Mouse (Mus musculus): Measurements from ENCODE around the gene Fcrlb. TPM values are rescaled to one million over a fixed set of nuclear protein-coding genes. Genes with fewer than 3 reads are reported as not detected.

Fcrlb gene
- polyA plus RNA-seq, 1 experiment from 2014 or later = 0.22 TPM

DNA sequence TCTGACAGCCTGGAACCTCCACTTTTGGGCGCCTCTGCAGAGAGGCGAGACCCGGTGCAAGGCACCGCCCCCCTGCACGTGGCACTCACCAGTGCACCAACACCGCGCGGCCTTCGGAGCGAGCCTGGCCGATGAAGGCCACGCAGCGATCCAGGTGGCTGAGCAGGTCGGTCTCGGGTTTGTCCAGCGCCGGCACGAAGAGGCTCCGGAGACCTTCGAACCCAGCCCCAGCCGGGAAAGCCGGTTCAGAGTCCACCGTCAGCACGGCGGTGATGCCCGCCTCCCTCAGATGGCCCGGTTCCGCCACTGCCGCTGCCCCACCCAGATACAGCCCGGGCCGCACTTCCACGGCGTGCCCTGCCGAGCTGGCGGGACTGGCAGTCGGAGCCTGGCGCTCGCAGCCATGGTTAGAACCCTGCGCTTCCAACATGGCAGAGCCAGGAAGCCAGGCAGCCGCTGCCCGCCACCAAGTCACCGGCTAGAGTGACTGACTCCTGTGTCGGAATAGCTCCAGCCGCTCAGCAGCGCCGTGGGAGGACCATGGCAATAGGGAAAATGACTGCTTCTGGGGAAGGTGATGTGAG, 27.7 kb downstream of the Fcrlb start, which contains the start of the genes Gm26620 and Dusp12:
Gene Gm26620, plus strand, starts transcription at position 88 of the 584 bp plus-strand sequence.
Gene Dusp12, minus strand, starts transcription at position 563 of the 584 bp plus-strand sequence.
- Histone ChIP-seq H3K4me1 (peaks cover 18% of the 10 kb centered on the region), H3K36me3 (peaks cover 7% of the 10 kb centered on the region), H3K4me2 (replicated peaks) (peak within 1 kb of the TSS; percentile 59), H3K27ac (replicated peaks) (peak within 1 kb of the TSS; percentile 86), H3K27me3 (no peaks in the 10 kb centered on the region), H3K9ac (replicated peaks) (peak within 1 kb of the TSS; percentile 94), H3K9me3 (no peaks in the 10 kb centered on the region), H3K4me3 (peak within 1 kb of the TSS; percentile 92)
- under 1% methylated on average over 46 of the region's 46 CpGs for WGBS
- ATAC-seq (replicated peaks) = peak; percentile 97

- Histone ChIP-seq H3K4me2 (replicated peaks) (peak overlapping the region; percentile 59), H3K4me1 (peaks cover 18% of the 10 kb centered on the region), H3K27me3 (no peaks in the 10 kb centered on the region), H3K9ac (replicated peaks) (peak overlapping the region; percentile 94), H3K4me3 (peak overlapping the region; percentile 92), H3K36me3 (peaks cover 11% of the 10 kb centered on the region), H3K27ac (replicated peaks) (no peak overlapping the region), H3K9me3 (no peaks in the 10 kb centered on the region)
- ATAC-seq (replicated peaks) = peak; percentile 18; the same call in 1 of the 2 replicates
- 28% methylated on average over 8 of the region's 8 CpGs for WGBS
These were observed 28.4 kb downstream of the Fcrlb start for GRCm38 (mm10) chr1:170884390-170884789.

DNA sequence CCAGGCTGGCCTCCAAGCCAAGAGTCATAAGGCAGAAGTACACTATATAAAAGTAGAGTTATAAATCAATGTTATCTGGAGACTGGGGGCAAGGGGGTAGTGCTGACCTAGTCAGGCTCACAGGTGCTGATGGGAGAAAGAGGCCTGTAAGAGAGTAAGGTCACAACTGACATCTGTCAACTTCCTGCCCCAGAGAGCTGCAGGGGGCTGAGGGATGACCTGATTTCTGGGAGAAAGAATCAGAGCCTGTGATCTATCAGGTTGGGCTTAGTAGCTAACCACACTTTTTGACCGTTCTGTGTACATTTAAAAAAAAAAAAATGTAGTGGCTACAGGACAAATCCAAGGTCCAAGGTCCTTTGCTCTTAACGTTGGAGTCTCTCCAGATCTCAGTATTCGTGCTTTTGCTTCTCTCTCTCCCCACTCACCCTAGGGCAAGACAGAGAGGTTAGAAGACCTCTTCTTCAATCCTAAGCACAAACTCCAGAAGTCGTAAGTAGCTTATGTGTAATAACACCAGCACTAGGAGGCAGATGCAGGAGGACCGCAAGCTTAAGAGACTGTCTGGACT, 29.7 kb downstream of the Fcrlb start:
- H3K9ac ChIP-seq (replicated peaks) = no peak overlapping the region
- WGBS = 92% methylated on average over 5 of the region's 5 CpGs
- peaks cover 16% of the 10 kb centered on the region for H3K36me3 ChIP-seq
- H3K4me3 ChIP-seq = no peak overlapping the region
- H3K9me3 ChIP-seq = no peaks in the 10 kb centered on the region
- H3K4me2 ChIP-seq (replicated peaks) = no peak overlapping the region
- H3K27ac ChIP-seq (replicated peaks) = no peak overlapping the region
- ATAC-seq (replicated peaks) = no peak
- H3K4me1 ChIP-seq = peaks cover 18% of the 10 kb centered on the region
- no peaks in the 10 kb centered on the region for H3K27me3 ChIP-seq

DNA sequence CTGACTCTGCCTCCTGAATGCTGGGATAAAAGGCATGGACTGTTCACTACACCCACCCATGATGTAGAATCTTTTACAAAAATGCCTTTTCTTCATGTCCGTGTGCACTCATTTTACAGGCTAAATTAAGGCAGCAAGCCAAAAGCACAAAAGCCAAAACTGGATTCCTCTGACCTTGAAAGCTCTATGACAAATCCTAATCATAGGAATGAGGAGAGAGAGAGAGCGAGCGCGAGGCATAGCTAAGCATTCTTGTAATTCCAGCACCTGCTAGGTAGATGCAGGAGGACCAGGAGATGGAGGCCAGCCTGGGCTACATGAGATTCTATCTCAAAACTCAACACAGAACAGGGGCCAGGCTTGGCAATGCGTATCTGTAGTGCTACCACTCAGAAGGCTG, 35.8 kb downstream of the Fcrlb start:
- ATAC-seq (replicated peaks) = no peak
- no peaks in the 10 kb centered on the region for H3K9me3 ChIP-seq
- H3K27me3 ChIP-seq = no peaks in the 10 kb centered on the region
- no peak overlapping the region for H3K4me3 ChIP-seq
- no peak overlapping the region for H3K9ac ChIP-seq (replicated peaks)
- no peak overlapping the region for H3K27ac ChIP-seq (replicated peaks)
- 94% methylated on average over 5 of the region's 5 CpGs for WGBS
- H3K36me3 ChIP-seq = peaks cover 30% of the 10 kb centered on the region
- H3K4me2 ChIP-seq (replicated peaks) = no peak overlapping the region
- no peaks in the 10 kb centered on the region for H3K4me1 ChIP-seq

- Histone ChIP-seq H3K9ac (replicated peaks) (no peak overlapping the region), H3K27me3 (no peaks in the 10 kb centered on the region), H3K36me3 (peaks cover 29% of the 10 kb centered on the region), H3K4me2 (replicated peaks) (no peak overlapping the region), H3K9me3 (no peaks in the 10 kb centered on the region), H3K4me1 (no peaks in the 10 kb centered on the region), H3K4me3 (no peak overlapping the region), H3K27ac (replicated peaks) (no peak overlapping the region)
- no peak for ATAC-seq (replicated peaks)
- WGBS = 84% methylated on average over 3 of the region's 3 CpGs
These were observed 37.1 kb downstream of the Fcrlb start for GRCm38 (mm10) chr1:170875676-170876075.

DNA sequence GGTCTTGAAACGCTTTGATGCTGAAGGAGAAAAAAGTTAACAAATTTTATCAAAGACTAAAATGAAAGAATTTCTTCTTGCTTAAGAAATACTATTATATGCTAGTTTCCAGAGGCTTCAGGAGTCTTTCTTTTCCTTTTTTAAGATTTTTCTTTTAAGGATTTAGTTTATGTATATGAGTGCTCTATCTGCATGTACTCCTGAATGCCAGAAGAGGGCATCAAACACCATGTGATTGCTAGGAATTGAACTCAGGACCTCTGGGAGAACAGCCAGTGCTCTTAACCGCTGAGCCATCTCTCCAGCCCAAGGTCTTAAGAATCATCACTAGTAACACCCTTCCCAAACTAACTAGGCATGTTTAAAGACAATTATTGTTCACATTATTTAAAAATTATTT, 40.8 kb downstream of the Fcrlb start:
- no peaks in the 10 kb centered on the region for H3K9me3 ChIP-seq
- H3K4me3 ChIP-seq = no peak overlapping the region
- no peak for ATAC-seq (replicated peaks)
- H3K4me1 ChIP-seq = peaks cover 5% of the 10 kb centered on the region
- peaks cover 12% of the 10 kb centered on the region for H3K36me3 ChIP-seq
- no peak overlapping the region for H3K9ac ChIP-seq (replicated peaks)
- H3K27ac ChIP-seq (replicated peaks) = no peak overlapping the region
- H3K27me3 ChIP-seq = no peaks in the 10 kb centered on the region
- H3K4me2 ChIP-seq (replicated peaks) = no peak overlapping the region
- WGBS = 95% methylated on average over 2 of the region's 2 CpGs

DNA sequence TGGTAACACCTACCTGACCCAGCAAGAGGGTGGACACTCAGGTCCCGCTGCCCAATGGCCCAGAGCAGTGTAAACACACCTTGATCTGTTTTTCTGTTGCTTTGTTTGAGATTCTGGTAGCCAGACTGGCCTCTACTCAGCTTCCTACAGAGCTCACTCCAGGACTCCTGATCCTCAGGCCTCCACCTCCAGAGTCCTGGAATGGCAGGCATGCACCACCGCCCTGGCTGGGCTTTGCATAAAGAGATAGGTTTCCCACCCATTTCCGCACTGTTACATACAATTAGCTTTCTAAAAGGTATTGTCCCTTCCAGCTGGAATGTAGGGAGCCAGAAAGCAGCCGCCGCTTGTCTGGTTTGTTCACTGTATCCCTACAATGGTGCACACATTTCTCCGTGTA, 41.3 kb downstream of the Fcrlb start:
- Histone ChIP-seq H3K27me3 (no peaks in the 10 kb centered on the region), H3K4me2 (replicated peaks) (no peak overlapping the region), H3K9me3 (no peaks in the 10 kb centered on the region), H3K9ac (replicated peaks) (no peak overlapping the region), H3K4me1 (peaks cover 11% of the 10 kb centered on the region), H3K27ac (replicated peaks) (no peak overlapping the region), H3K4me3 (no peak overlapping the region), H3K36me3 (peaks cover 11% of the 10 kb centered on the region)
- ATAC-seq (replicated peaks) = no peak
- 89% methylated on average over 6 of the region's 6 CpGs for WGBS

DNA sequence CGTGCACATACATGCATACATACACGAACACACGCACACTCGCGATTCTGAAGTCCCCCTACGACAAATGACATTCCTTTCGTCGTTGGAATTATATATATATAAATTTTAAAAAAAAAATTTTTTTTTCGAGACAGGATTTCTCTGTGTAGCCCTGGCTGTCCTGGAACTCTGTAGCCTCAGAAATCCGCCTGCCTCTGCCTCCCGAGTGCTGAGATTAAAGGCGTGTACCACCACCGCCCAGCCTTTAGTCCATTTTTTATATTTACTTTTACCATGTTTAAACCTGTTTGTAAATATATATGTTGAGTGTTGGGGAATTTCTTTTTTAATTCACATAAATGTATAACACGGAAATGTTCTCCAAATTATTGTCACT, 43.8 kb downstream of the Fcrlb start:
- Histone ChIP-seq H3K9ac (replicated peaks) (peak overlapping the region; percentile 89), H3K9me3 (no peaks in the 10 kb centered on the region), H3K4me2 (replicated peaks) (peak overlapping the region; percentile 65), H3K27me3 (no peaks in the 10 kb centered on the region), H3K4me1 (peaks cover 13% of the 10 kb centered on the region), H3K4me3 (peak overlapping the region; percentile 86), H3K36me3 (peaks cover 6% of the 10 kb centered on the region; the same call in 1 of the 2 replicates), H3K27ac (replicated peaks) (no peak overlapping the region)
- peak; percentile 38; the same call in 1 of the 2 replicates for ATAC-seq (replicated peaks)
- WGBS = 17% methylated on average over 14 of the region's 14 CpGs

- H3K4me3 ChIP-seq = peak overlapping the region; percentile 86
- H3K36me3 ChIP-seq = peaks cover 4% of the 10 kb centered on the region; the same call in 1 of the 2 replicates
- peak overlapping the region; percentile 89 for H3K9ac ChIP-seq (replicated peaks)
- under 1% methylated on average over 33 of the region's 33 CpGs for WGBS
- peak overlapping the region; percentile 65 for H3K4me2 ChIP-seq (replicated peaks)
- peak; percentile 90 for ATAC-seq (replicated peaks)
- no peaks in the 10 kb centered on the region for H3K27me3 ChIP-seq
- H3K9me3 ChIP-seq = no peaks in the 10 kb centered on the region
- H3K27ac ChIP-seq (replicated peaks) = no peak overlapping the region
- H3K4me1 ChIP-seq = peaks cover 13% of the 10 kb centered on the region
These were observed 44.4 kb downstream of the Fcrlb start for GRCm38 (mm10) chr1:170868107-170868904.

DNA sequence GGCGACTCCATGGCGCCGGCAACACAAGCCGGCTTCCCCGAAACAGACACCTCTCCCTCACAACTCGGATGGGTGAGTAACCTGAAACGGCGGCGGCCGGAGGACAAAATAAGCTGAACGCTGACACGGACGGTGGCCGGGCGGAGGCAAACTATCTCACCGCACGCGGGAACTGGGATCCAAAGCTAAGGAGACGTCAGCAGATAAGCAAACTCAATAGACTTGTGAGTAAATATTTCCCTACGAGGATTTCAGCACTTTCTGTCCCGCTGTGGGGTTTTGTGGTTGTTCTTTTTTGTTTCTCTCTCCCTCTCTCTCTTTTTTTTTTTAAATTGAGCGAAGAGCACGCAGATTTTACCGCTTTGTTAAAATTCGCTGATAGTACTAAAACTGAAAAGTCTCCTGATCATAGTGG, 45.0 kb downstream of the Fcrlb start, which contains the start of gene Atf6:
Gene Atf6, minus strand, starts transcription at position 81 of the 415 bp plus-strand sequence.
- peak within 1 kb of the TSS; percentile 89 for H3K9ac ChIP-seq (replicated peaks)
- H3K9me3 ChIP-seq = no peaks in the 10 kb centered on the region
- peak within 1 kb of the TSS; percentile 80 for H3K27ac ChIP-seq (replicated peaks)
- peak within 1 kb of the TSS; percentile 86 for H3K4me3 ChIP-seq
- H3K4me2 ChIP-seq (replicated peaks) = peak within 1 kb of the TSS; percentile 65
- ATAC-seq (replicated peaks) = peak; percentile 77; the same call in 1 of the 2 replicates
- peaks cover 4% of the 10 kb centered on the region; the same call in 1 of the 2 replicates for H3K36me3 ChIP-seq
- 0% methylated on average over 25 of the region's 25 CpGs for WGBS
- no peaks in the 10 kb centered on the region for H3K27me3 ChIP-seq
- H3K4me1 ChIP-seq = peaks cover 13% of the 10 kb centered on the region

DNA sequence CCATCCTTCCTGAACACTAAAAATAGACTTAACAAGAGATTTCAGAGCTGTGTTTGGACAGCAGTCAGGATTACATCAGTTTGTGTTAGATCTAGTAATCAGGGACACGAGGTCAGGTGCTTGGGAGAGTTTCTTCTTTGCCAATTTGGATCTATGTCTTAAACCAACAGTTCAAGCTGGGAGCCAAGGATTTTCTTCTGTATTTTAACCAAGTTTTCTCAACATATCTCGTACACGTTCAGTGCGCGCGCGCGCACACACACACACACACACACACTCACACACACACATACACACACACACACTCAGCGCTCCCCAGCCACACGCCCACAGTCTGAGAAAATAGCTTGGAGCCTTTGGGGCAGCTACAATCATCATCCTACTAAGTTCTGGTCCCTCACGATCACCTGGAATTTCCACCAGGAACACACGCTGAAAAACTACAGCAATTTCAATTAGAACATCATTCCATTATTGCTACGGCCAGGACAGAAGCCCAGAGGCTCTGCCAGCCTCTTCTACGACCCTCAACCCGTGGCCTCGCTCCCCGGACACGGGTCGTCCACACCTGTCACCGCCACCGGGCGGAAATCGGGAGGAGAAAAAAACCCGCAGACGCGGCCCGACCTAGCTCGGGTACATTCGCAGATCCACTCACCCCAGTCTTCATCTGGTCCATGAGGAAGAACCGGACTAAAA, 45.6 kb downstream of the Fcrlb start:
- 2% methylated on average over 30 of the region's 30 CpGs for WGBS
- ATAC-seq (replicated peaks) = peak; percentile 49

More for the DNA sequence above, 45.6 kb downstream of the Fcrlb start:
- H3K9me3 ChIP-seq = no peaks in the 10 kb centered on the region
- peak overlapping the region; percentile 86 for H3K4me3 ChIP-seq
- H3K27me3 ChIP-seq = no peaks in the 10 kb centered on the region
- H3K36me3 ChIP-seq = peaks cover 1% of the 10 kb centered on the region; the same call in 1 of the 2 replicates
- H3K4me2 ChIP-seq (replicated peaks) = peak overlapping the region; percentile 65
- peaks cover 13% of the 10 kb centered on the region for H3K4me1 ChIP-seq
- peak overlapping the region; percentile 80 for H3K27ac ChIP-seq (replicated peaks)
- H3K9ac ChIP-seq (replicated peaks) = peak overlapping the region; percentile 89

Measured in forebrain, embryonic 15.5 days (tissue).